Mouse (Mus musculus): ENCODE measurements around the gene Ssc4d. TPM values are rescaled to one million over a fixed set of nuclear protein-coding genes. Genes with fewer than 3 reads are reported as not detected.

Ssc4d gene
- polyA plus RNA-seq, 1 experiment from 2014 or later: 1.6 TPM

DNA sequence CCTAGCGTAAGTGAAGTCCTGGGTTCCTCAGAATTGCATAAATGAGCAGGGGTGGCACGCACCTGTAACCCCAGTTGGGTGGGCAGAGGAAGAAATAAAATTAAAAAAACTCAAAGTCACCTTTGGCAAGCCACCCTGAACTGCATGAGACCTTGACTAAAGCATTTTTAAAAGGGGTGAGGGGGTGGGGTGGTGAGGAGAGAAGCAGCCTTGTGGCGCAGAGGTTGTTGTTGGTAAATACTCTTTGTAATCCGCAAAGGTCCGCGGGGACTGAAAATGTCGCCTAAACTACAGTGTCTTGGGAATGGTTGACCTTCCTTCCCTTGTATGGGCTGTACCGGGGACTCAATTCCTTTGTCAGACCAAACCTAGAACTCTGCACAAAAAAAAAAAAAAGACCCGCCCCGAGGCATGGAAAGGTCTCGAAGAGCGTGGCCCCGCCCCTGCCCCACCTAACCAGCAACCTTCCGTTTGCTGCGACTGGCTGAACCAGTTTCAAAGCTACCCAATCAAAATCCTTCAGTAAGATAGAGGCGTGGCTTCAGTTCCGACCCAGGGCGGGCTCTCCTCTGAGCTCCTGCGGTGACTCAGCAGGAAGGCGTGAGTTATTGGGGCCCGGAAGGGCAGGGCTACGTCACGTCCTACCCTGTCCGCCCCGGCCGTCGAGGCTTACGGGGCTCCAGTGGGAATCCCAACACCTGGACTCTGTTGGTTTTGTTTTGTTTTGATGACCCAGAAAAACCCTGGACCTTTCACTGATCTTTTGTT lies 16.9 kb downstream of the Ssc4d start:
- Histone ChIP-seq H3K27me3 (replicated peaks) (no peaks in the 10 kb centered on the region), H3K4me3 (replicated peaks) (peak overlapping the region; percentile 46), H3K9me3 (replicated peaks) (no peaks in the 10 kb centered on the region), H3K9ac (replicated peaks) (peak overlapping the region; percentile 30; the same call in 1 of the 2 replicates), H3K4me1 (peaks cover 19% of the 10 kb centered on the region), H3K4me2 (peak overlapping the region; percentile 68), H3K27ac (replicated peaks) (peak overlapping the region; percentile 87), H3K36me3 (no peaks in the 10 kb centered on the region)
- 8% methylated on average over 28 of the region's 28 CpGs for WGBS
- peak; percentile 77 for ATAC-seq (ENCODE audit: low FRiP score)

DNA sequence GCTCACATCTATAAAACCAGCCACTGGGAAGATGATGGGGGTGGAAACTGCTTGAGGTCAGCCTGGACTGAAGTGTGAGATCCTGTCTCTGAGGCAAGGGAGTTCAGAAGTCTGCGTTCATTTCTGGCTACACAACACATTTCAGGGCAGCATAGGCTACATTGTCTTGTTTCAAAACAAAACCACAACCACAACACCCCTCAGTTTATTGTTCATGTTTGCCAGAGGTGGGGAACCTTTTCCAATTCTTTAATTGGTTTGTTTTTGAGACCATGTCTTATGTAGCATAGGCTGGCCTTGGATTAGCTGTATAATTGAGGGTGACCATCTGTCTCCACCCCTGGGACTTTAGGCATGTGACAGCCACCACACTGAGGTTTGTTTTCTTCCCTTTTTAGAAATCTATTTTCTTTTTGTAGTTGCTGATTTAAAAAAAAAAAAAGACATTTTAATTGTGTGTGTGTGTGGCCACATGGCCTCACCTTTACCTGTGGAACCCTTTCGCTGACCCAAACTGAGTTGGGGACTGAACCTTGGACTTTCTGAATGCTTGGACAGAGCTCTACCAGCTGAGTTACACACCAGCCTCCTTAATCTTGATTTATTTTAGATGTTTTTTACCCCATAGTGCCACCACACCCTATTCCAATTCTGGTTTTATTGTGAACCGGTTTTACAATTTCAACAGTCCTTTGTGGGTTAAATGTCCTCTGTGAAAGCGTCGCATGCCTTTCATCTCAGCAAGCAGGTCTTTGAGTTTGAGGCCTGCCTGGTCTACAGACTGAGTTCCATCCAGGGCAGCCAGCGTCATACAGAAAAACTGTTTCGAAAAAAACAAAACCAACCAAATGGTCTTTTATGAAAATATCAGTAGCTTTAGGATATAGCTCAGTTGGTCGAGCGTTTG lies 17.8 kb downstream of the Ssc4d start:
- Histone ChIP-seq H3K27me3 (replicated peaks) (no peaks in the 10 kb centered on the region), H3K9me3 (replicated peaks) (no peaks in the 10 kb centered on the region), H3K36me3 (no peaks in the 10 kb centered on the region), H3K4me2 (peak overlapping the region; percentile 68), H3K9ac (replicated peaks) (peak overlapping the region; percentile 30; the same call in 1 of the 2 replicates), H3K4me3 (replicated peaks) (peak overlapping the region; percentile 46), H3K27ac (replicated peaks) (peak overlapping the region; percentile 87), H3K4me1 (peaks cover 14% of the 10 kb centered on the region)
- no peak for ATAC-seq (ENCODE audit: low FRiP score)
- 78% methylated on average over 9 of the region's 9 CpGs for WGBS

DNA sequence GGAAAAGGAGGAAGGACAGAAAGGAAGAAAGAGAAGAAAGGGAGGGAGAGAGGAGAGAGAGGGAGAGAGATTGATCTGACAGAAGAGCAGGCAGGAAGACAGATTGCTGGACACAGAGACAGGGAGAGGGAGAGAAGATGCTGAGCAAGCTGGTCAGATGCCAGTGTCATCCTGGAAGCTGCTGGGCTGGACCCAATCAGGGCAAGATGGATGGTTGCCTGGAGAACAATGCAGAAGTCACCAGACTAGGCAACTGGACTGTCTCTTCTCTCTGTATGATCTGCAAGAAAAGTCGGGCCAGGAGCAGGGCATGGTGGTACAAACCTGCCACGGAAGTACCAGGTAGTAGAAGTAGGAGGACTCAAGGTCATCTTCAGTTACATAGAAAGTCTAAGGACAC lies 21.5 kb downstream of the Ssc4d start:
- no peaks in the 10 kb centered on the region for H3K27me3 ChIP-seq (replicated peaks)

DNA sequence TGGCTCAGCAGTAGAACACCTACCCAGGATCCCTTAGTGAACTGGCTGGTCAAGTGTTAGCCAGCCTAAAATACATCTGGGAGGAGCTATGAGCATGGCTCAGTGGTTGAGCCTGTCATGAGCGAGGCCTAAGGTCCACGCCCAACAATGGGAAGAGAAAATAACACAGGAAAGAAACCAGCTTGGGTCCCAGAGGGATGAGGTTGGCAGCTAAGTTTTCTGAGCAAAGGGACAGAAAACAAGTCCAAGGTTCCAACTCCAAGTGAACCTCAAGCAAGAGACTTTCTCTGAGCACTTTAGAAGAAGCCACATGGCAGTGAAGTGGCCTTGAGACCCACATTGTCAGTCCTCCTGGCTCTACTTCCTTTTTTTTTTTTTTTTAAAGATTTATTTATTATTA lies 22.7 kb downstream of the Ssc4d start:
- Histone ChIP-seq H3K9ac (replicated peaks) (no peak overlapping the region), H3K36me3 (no peaks in the 10 kb centered on the region), H3K27me3 (replicated peaks) (no peaks in the 10 kb centered on the region), H3K4me2 (no peak overlapping the region), H3K4me3 (replicated peaks) (no peak overlapping the region), H3K27ac (replicated peaks) (no peak overlapping the region), H3K4me1 (0 out of 2 replicates have a peak, but pooled peaks cover under 1% of the 10 kb centered on the region), H3K9me3 (replicated peaks) (no peaks in the 10 kb centered on the region)
- ATAC-seq (ENCODE audit: low FRiP score): no peak
- 94% methylated on average over 2 of the region's 2 CpGs for WGBS

More for the DNA sequence above, 21.5 kb downstream of the Ssc4d start:
- Histone ChIP-seq H3K9me3 (replicated peaks) (no peaks in the 10 kb centered on the region), H3K4me3 (replicated peaks) (no peak overlapping the region), H3K27ac (replicated peaks) (no peak overlapping the region), H3K9ac (replicated peaks) (no peak overlapping the region), H3K4me2 (no peak overlapping the region), H3K36me3 (no peaks in the 10 kb centered on the region), H3K4me1 (peaks cover 9% of the 10 kb centered on the region)
- ATAC-seq (ENCODE audit: low FRiP score): no peak
- 85% methylated on average over 2 of the region's 2 CpGs for WGBS

DNA sequence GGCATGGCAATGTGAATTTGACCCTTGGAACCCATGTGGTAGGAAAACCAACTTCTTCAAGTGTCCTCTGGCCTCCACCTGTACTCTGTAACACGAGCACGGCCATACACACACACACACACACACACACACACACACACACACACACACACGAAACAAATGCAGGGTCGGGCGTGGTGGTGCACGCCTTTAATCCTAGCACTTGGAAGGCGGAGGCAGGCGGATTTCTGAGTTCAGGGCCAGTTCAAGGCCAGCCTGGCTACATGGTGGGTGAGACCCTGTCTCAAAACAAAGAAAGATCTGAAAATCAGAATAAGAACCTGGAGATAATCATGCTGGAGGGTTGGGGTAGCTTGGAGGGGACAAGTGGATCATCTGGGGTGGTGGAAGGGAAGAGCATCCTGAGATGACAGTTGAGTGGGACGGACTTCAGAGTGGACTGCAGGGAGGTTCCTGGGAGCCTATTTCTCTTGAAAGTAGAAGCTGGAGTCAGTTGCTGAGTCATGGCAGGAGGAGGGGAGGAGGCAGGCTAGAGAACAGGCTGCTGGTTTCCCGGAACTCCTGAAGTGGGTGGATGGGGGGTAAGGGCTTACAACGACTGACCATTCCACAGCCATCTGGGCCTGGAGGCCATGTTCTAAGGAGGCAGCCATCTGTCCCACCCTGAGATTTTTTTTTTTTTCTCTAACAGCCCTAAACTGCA lies 23.5 kb downstream of the Ssc4d start:
- WGBS: 83% methylated on average over 11 of the region's 11 CpGs
- H3K4me2 ChIP-seq: no peak overlapping the region
- no peak overlapping the region for H3K9ac ChIP-seq (replicated peaks)
- H3K9me3 ChIP-seq (replicated peaks): no peaks in the 10 kb centered on the region
- H3K4me3 ChIP-seq (replicated peaks): no peak overlapping the region
- H3K27me3 ChIP-seq (replicated peaks): no peaks in the 10 kb centered on the region
- no peak overlapping the region for H3K27ac ChIP-seq (replicated peaks)
- no peaks in the 10 kb centered on the region for H3K36me3 ChIP-seq
- H3K4me1 ChIP-seq: peaks cover 3% of the 10 kb centered on the region
- no peak for ATAC-seq (ENCODE audit: low FRiP score)

DNA sequence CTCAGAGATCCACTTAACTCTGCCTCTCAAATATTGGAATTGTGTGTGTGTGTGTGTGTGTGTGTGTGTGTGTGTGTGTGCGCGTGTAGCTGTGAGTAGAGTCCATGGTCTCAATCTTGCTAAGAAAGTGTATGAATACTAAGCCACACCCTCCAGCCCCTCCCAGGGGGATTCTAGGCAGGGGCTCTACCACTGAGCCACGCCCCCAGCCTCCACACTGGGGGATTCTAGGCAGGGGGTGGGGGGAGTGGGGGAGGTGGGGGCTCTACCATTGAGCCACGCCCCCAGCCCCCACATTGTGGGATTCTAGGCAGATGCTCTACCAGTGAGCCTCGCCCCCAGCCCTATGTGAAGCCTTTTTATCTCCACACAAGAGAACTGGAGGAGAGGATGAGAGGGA lies 27.7 kb downstream of the Ssc4d start:
- Histone ChIP-seq H3K4me2 (no peak overlapping the region), H3K27me3 (replicated peaks) (no peaks in the 10 kb centered on the region), H3K36me3 (no peaks in the 10 kb centered on the region), H3K9me3 (replicated peaks) (no peaks in the 10 kb centered on the region), H3K27ac (replicated peaks) (no peak overlapping the region), H3K9ac (replicated peaks) (no peak overlapping the region), H3K4me3 (replicated peaks) (no peak overlapping the region), H3K4me1 (peaks cover 6% of the 10 kb centered on the region)
- WGBS: 84% methylated on average over 5 of the region's 5 CpGs
- ATAC-seq (ENCODE audit: low FRiP score): no peak

DNA sequence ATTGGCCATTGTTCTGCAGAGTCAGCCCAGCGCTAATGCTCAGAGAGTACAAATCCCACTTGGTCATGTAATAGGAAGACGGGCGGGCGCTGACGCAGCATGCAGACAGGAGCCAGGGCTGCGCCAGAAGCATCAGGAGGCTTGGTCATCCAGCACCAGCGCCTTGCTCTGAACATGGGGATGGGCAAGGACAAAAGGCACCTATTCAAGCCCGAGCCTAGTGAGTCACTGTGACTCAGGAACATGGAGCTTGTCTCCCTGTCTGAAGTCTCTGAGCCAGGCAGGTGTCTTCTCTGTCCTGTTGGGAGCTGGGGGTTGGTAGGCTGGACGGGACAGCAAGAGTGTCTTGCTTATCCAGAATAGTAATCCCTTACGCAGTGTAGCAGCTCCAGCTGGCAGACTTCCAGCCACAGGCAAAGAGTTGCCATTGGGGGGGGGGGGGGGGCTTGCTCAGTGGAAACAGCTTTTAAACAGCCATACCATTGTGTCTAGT lies 28.4 kb downstream of the Ssc4d start:
- ATAC-seq (ENCODE audit: low FRiP score): no peak

DNA sequence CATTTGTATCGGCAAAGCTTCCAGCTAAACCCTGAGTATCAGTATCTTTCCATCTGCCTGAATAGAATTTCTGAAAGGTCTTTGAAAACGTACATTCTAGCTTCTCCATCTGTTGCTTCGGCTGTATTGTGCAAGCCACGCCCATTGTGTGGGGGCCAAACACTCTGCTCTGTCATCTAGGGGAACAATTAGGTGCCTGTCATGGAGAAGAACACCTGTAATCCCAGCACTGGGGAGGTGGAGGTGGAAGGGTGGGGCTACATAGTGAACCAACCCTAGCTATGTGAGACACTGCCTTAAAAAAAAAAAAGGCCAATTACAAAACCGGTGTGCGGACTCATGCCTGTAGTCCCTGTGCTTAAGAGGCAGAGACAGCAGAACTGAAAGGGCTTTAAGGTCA lies 31.6 kb downstream of the Ssc4d start:
- no peaks in the 10 kb centered on the region for H3K9me3 ChIP-seq (replicated peaks)
- H3K27ac ChIP-seq (replicated peaks): no peak overlapping the region
- H3K4me2 ChIP-seq: no peak overlapping the region
- peaks cover 6% of the 10 kb centered on the region for H3K4me1 ChIP-seq
- no peaks in the 10 kb centered on the region for H3K36me3 ChIP-seq
- WGBS: 67% methylated on average over 6 of the region's 6 CpGs
- H3K27me3 ChIP-seq (replicated peaks): no peaks in the 10 kb centered on the region
- H3K4me3 ChIP-seq (replicated peaks): no peak overlapping the region
- no peak overlapping the region for H3K9ac ChIP-seq (replicated peaks)
- ATAC-seq (ENCODE audit: low FRiP score): no peak

More for the DNA sequence above, 28.4 kb downstream of the Ssc4d start:
- Histone ChIP-seq H3K4me3 (replicated peaks) (no peak overlapping the region), H3K27ac (replicated peaks) (no peak overlapping the region), H3K9ac (replicated peaks) (no peak overlapping the region), H3K27me3 (replicated peaks) (no peaks in the 10 kb centered on the region), H3K4me2 (peak overlapping the region; percentile 28), H3K36me3 (no peaks in the 10 kb centered on the region), H3K4me1 (peaks cover 6% of the 10 kb centered on the region), H3K9me3 (replicated peaks) (no peaks in the 10 kb centered on the region)
- WGBS: 43% methylated on average over 10 of the region's 10 CpGs

DNA sequence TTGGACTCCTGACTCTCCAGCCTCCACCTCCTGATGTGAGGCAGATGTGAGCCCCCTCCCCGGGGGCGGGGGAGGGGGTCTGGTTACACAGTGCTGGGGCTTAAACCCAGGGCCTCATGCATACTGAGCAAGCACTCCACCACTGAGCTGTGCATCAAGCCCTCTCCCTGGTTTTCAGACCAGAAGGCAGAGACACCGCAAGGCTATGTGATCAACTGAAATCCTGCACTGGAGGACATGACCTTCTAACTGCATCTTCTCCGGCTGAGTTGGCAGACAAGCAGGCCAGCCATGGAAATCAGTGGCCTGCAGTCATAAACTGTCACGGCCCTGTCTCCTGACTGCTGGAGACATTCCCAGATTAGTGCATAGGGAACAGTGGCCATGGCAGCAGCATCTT lies 33.7 kb downstream of the Ssc4d start:
- WGBS: 55% methylated on average over 5 of the region's 5 CpGs
- Histone ChIP-seq H3K4me1 (peaks cover under 1% of the 10 kb centered on the region; the same call in 1 of the 2 replicates), H3K27ac (replicated peaks) (no peak overlapping the region), H3K4me3 (replicated peaks) (no peak overlapping the region), H3K9ac (replicated peaks) (no peak overlapping the region), H3K4me2 (no peak overlapping the region), H3K27me3 (replicated peaks) (no peaks in the 10 kb centered on the region), H3K36me3 (no peaks in the 10 kb centered on the region), H3K9me3 (replicated peaks) (no peaks in the 10 kb centered on the region)
- ATAC-seq (ENCODE audit: low FRiP score): no peak

DNA sequence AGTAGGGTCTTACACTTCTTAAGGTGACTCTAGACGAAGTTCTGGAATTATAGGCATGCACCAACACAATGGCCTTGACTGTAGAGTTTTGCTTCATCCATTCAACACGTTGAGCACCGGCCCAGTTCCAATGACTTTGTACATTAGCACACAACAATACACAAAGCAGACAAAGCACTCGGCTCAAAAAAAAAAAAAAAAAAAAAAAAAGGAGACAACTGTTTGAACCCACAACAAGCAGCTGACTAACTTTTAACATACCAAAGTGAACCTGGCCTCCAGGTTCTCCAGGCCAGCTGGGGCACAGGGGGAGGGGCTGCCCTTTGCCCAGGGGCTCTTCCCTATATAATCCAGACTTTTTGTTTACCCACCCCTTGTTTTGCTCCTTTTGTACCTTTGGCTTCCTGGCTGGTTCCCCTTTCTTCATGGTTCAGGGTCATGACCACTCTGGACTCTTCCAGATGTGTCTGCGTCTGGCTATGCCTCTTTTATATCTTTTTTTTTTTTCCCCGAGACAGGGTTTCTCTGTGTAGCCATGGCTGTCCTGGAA lies 38.6 kb downstream of the Ssc4d start:
- H3K9me3 ChIP-seq (replicated peaks): no peaks in the 10 kb centered on the region
- ATAC-seq (ENCODE audit: low FRiP score): no peak
- no peak overlapping the region for H3K9ac ChIP-seq (replicated peaks)
- no peaks in the 10 kb centered on the region for H3K27me3 ChIP-seq (replicated peaks)
- H3K4me2 ChIP-seq: peak overlapping the region; percentile 56
- H3K4me1 ChIP-seq: peaks cover 23% of the 10 kb centered on the region
- 75% methylated on average over 6 of the region's 6 CpGs for WGBS
- H3K36me3 ChIP-seq: peaks cover 10% of the 10 kb centered on the region
- H3K27ac ChIP-seq (replicated peaks): peak overlapping the region; percentile 99
- no peak overlapping the region for H3K4me3 ChIP-seq (replicated peaks)

DNA sequence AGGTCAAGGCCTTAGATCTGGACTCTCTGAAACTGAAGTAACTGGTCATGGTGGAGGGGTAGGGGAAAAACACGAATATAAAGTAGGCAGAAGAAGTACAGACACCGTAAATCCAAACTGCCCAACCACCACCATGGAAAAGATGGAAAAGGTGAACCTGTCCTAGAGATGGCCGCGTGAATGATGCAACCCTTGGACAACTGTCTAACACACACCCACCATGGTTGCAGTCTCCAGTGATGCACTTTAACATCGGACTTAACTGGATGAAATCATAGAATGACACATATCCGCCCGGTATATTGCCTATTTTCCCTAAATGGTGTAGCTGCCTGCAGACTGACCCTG lies 39.2 kb downstream of the Ssc4d start:
- peak overlapping the region; percentile 91; the same call in 1 of the 2 replicates for H3K9ac ChIP-seq (replicated peaks)

More for the DNA sequence above, 39.2 kb downstream of the Ssc4d start:
- 51% methylated on average over 7 of the region's 7 CpGs for whole genome bisulfite sequencing
- Histone ChIP-seq H3K4me2 (peak overlapping the region; percentile 56), H3K36me3 (peaks cover 16% of the 10 kb centered on the region), H3K4me3 (replicated peaks) (peak overlapping the region; percentile 92), H3K4me1 (peaks cover 29% of the 10 kb centered on the region), H3K27me3 (replicated peaks) (no peaks in the 10 kb centered on the region), H3K27ac (replicated peaks) (peak overlapping the region; percentile 99), H3K9me3 (replicated peaks) (no peaks in the 10 kb centered on the region)
- 0 out of 2 replicates have a peak, but pooled peaks have one; percentile 7 for ATAC-seq (ENCODE audit: low FRiP score)

Data from neural tube, embryonic 15.5 days (tissue).